Mouse (Mus musculus) liver, embryonic 14.5 days (tissue): ENCODE results near the gene Chrd. TPM values are rescaled to one million over a fixed set of nuclear protein-coding genes. Genes with fewer than 3 reads are reported as not detected.
A peak's percentile ranks its signal among the peaks of the same experiment; 100 is the strongest.

Experiments
- ATAC-seq: fragments of 200-750 bp; cut with Nextera tagmentation; 2 replicates; pipeline ENCODE4 v1.8.0; 2017; ENCODE audit warnings: moderate number of reproducible peaks, mild to moderate bottlenecking, moderate library complexity; ENCODE audit not compliant: insufficient read depth
- DNase-seq, 3 experiments: peaks; one replicate each; pipeline ENCODE4 v3.0.0-alpha.2; 2012 to 2013; ENCODE audit warnings: low read depth in 3 of 3, low spot score in 3 of 3
- H3K27ac ChIP-seq: fragments of 300-500 bp; sonication (generic); 2 replicates; pipeline ENCODE4 v1.5.1; 2014; ENCODE audit warnings: moderate library complexity, mild to moderate bottlenecking, control low read depth, inconsistent platforms
- H3K27me3 ChIP-seq: fragments of 300-500 bp; sonication (generic); 2 replicates; pipeline ENCODE4 v1.6.1; 2014; ENCODE audit warnings: mild to moderate bottlenecking, low read length, moderate library complexity; ENCODE audit not compliant: control insufficient read depth, insufficient read depth
- H3K36me3 ChIP-seq: fragments of 300-500 bp; sonication (generic); replicated peaks from 2 replicates; pipeline ENCODE4 v1.6.1; 2014; ENCODE audit warnings: low read depth; ENCODE audit not compliant: control insufficient read depth, insufficient read depth
- H3K4me1 ChIP-seq, 2 experiments: fragments of 200-500 bp in 1 of 2; fragments of 300-500 bp in 1 of 2; sonication (generic) in 1 of 2; replicated peaks; 2 replicates each; pipeline ENCODE4 v1.6.1; 2012 to 2014; ENCODE audit warnings: antibody characterized with exemption in 1 of 2, inconsistent platforms in 1 of 2, low read length in 1 of 2; ENCODE audit not compliant: control insufficient read depth in 2 of 2, insufficient read depth in 2 of 2
- H3K4me2 ChIP-seq: fragments of 300-500 bp; sonication (generic); 2 replicates; pipeline ENCODE4 v1.6.1; 2014; ENCODE audit warnings: low read depth, mild to moderate bottlenecking, control low read depth, moderate library complexity
- H3K4me3 ChIP-seq, 2 experiments: fragments of 200-500 bp in 1 of 2; fragments of 300-500 bp in 1 of 2; sonication (generic) in 1 of 2; 2 replicates each; pipeline ENCODE4 v1.5.1; 2012 to 2014; ENCODE audit warnings: low read depth in 2 of 2, low read length in 2 of 2, mild to moderate bottlenecking in 2 of 2, control low read depth in 1 of 2, inconsistent platforms in 1 of 2, moderate library complexity in 1 of 2; ENCODE audit not compliant: insufficient read depth in 1 of 2
- H3K9ac ChIP-seq: fragments of 300-500 bp; sonication (generic); replicated peaks from 2 replicates; pipeline ENCODE4 v1.6.1; 2014; ENCODE audit warnings: mild to moderate bottlenecking, control low read depth, moderate library complexity
- H3K9me3 ChIP-seq: fragments of 300-500 bp; sonication (generic); 2 replicates; pipeline ENCODE4 v1.6.1; 2016; ENCODE audit warnings: low read length, mixed read lengths; ENCODE audit not compliant: control insufficient read depth
- CTCF ChIP-seq: IDR thresholded peaks from 2 replicates; pipeline ENCODE4 v1.5.1; 2016; ENCODE audit warnings: antibody characterized with exemption, low read depth, control low read depth
- EP300 ChIP-seq: IDR thresholded peaks from 2 replicates; pipeline ENCODE4 v1.6.1; 2016; ENCODE audit warnings: antibody characterized with exemption, low read depth
- WGBS: fragments of 180-500 bp; shearing (Covaris S2); extraction: QIAGEN DNeasy Blood & Tissue Kit; methylation state at CpG from one replicate; pipeline ENCODE4 v1.1.7; 2014; ENCODE audit not compliant: insufficient replicate concordance; 5-methylcytosine and 5-hydroxymethylcytosine counted together
- polyA plus RNA-seq, 2 experiments: library from polyadenylated mRNA; depleted of rRNA in 1 of 2; stranded (reverse) in 1 of 2; unstranded in 1 of 2; fragments of >200 nt; fragmentation: Nextera tagmentation in 1 of 2; extraction: Ambion mirVana in 1 of 2; gene quantifications; 2 replicates each; pipeline versions ENCODE4 v1.2.1 to v1.2.3; 2012 to 2014

Gene Chrd
- polyA plus RNA-seq, 2 experiments, result 0.24 to 0.71 TPM

GRCm38 (mm10) chr16:20693111-20693701 is 39.7 kb upstream of the Chrd start, which contains the start of gene Fam131a:
TSS of gene Fam131a (plus strand) at chr16:20693241.
- TF ChIP-seq CTCF, result no peak

GRCm38 (mm10) chr16:20694781-20695180 is 38.1 kb upstream of the Chrd start:
- Histone ChIP-seq H3K27me3 (peaks cover 31% of the 10 kb centered on the region), H3K4me2 (no peak overlapping the region), H3K36me3 (peaks cover 16% of the 10 kb centered on the region), H3K9me3 (no peaks in the 10 kb centered on the region), H3K4me1 (peaks cover 3 to 4% of the 10 kb centered on the region in 2 experiments), H3K4me3 (no peak overlapping the region), H3K27ac (no peak overlapping the region), H3K9ac (no peak overlapping the region)
- 60% methylated on average over 8 of the region's 8 CpGs for WGBS
- DNase-seq (no peak), ATAC-seq (no peak)
- TF ChIP-seq EP300 (no peak), CTCF (no peak)

More at GRCm38 (mm10) chr16:20693111-20693701, 39.7 kb upstream of the Chrd start, which contains the start of gene Fam131a:
- Histone ChIP-seq H3K4me2 (peak within 1 kb of the TSS; percentile 92), H3K9me3 (no peaks in the 10 kb centered on the region), H3K4me3 (peak within 1 kb of the TSS; percentile 66 to 68), H3K4me1 (peaks cover 3 to 6% of the 10 kb centered on the region in 2 experiments), H3K27me3 (peaks cover 31% of the 10 kb centered on the region), H3K27ac (no peak within 1 kb of the TSS), H3K9ac (peak within 1 kb of the TSS; percentile 74), H3K36me3 (peaks cover 32% of the 10 kb centered on the region)
- DNase-seq (peak in 2 of 3 experiments; percentile 60), ATAC-seq (peak; percentile 89)
- WGBS, result 1% methylated on average over 37 of the region's 37 CpGs

- peak overlapping the region; percentile 10 to 34; a peak in 3 of 4 replicates for H3K4me3 ChIP-seq
- WGBS, result 5% methylated on average over 46 of the region's 46 CpGs
- peak overlapping the region; percentile 18; the same call in 1 of the 2 replicates for H3K9ac ChIP-seq
- peak overlapping the region; percentile 58 for H3K4me2 ChIP-seq
- H3K9me3 ChIP-seq, result no peaks in the 10 kb centered on the region
- H3K27me3 ChIP-seq, result peaks cover 31% of the 10 kb centered on the region
- H3K27ac ChIP-seq, result no peak overlapping the region
- DNase-seq (no peak), ATAC-seq (no peak)
- no peak for TF ChIP-seq EP300
- no peak for TF ChIP-seq CTCF
- peaks cover 2 to 3% of the 10 kb centered on the region in 2 experiments; a peak in 3 of 4 replicates for H3K4me1 ChIP-seq
- H3K36me3 ChIP-seq, result peaks cover 7% of the 10 kb centered on the region
Observed at GRCm38 (mm10) chr16:20695622-20696323, 37.2 kb upstream of the Chrd start.

GRCm38 (mm10) chr16:20699266-20699665 is 33.7 kb upstream of the Chrd start:
- TF ChIP-seq CTCF (no peak), EP300 (no peak)
- no peaks in the 10 kb centered on the region for H3K36me3 ChIP-seq
- no peaks in the 10 kb centered on the region for H3K9me3 ChIP-seq
- 62% methylated on average over 5 of the region's 5 CpGs for WGBS
- H3K4me1 ChIP-seq, result peaks cover 26 to 27% of the 10 kb centered on the region in 2 experiments
- no peak overlapping the region for H3K4me3 ChIP-seq
- H3K27me3 ChIP-seq, result peaks cover 27% of the 10 kb centered on the region
- DNase-seq (no peak), ATAC-seq (no peak)
- no peak overlapping the region for H3K27ac ChIP-seq
- no peak overlapping the region for H3K4me2 ChIP-seq
- no peak overlapping the region for H3K9ac ChIP-seq

GRCm38 (mm10) chr16:20700036-20700435 is 32.9 kb upstream of the Chrd start:
- 64% methylated on average over 5 of the region's 5 CpGs for WGBS
- Histone ChIP-seq H3K9me3 (no peaks in the 10 kb centered on the region), H3K4me2 (no peak overlapping the region), H3K9ac (no peak overlapping the region), H3K4me3 (no peak overlapping the region), H3K27me3 (peaks cover 19% of the 10 kb centered on the region), H3K4me1 (peaks cover 33 to 34% of the 10 kb centered on the region in 2 experiments), H3K27ac (no peak overlapping the region), H3K36me3 (no peaks in the 10 kb centered on the region)
- ATAC-seq (no peak), DNase-seq (no peak)
- no peak for TF ChIP-seq CTCF
- TF ChIP-seq EP300, result no peak
